Mouse (Mus musculus): ENCODE data around the gene Fgfr2.
A peak's percentile ranks its signal among the peaks of the same experiment; 100 is the strongest.

The Fgfr2 gene

GRCm38 (mm10) chr7:132767999-132768370 is 355.2 kb downstream of the Fgfr2 start:
- no peak for DNase-seq

GRCm38 (mm10) chr7:132767233-132767998 is 355.7 kb downstream of the Fgfr2 start:
- DNase-seq = no peak

- peak; percentile 58 to 64 for DNase-seq
Measured at GRCm38 (mm10) chr7:132766235-132766871, 356.8 kb downstream of the Fgfr2 start.

- no peak for DNase-seq
Measured at GRCm38 (mm10) chr7:132765629-132766186, 357.4 kb downstream of the Fgfr2 start.

GRCm38 (mm10) chr7:132764896-132765491 is 358.2 kb downstream of the Fgfr2 start:
- no peak for DNase-seq

- DNase-seq = no peak
Measured at GRCm38 (mm10) chr7:132764314-132764713, 358.8 kb downstream of the Fgfr2 start.

GRCm38 (mm10) chr7:132763911-132764310 is 359.2 kb downstream of the Fgfr2 start:
- no peak for DNase-seq

GRCm38 (mm10) chr7:132763351-132763750 is 359.8 kb downstream of the Fgfr2 start:
- DNase-seq = no peak

- DNase-seq = no peak
Measured at GRCm38 (mm10) chr7:132761409-132761808, 361.7 kb downstream of the Fgfr2 start.

- DNase-seq = no peak
Measured at GRCm38 (mm10) chr7:132760589-132761180, 362.5 kb downstream of the Fgfr2 start.

- peak; percentile 73 to 77 for DNase-seq
Measured at GRCm38 (mm10) chr7:132759926-132760325, 363.2 kb downstream of the Fgfr2 start.

- peak; percentile 66 to 69 for DNase-seq
Measured at GRCm38 (mm10) chr7:132759405-132759891, 363.7 kb downstream of the Fgfr2 start.

GRCm38 (mm10) chr7:132758875-132759274 is 364.3 kb downstream of the Fgfr2 start:
- peak in 1 of 2 experiments; percentile 67 for DNase-seq

GRCm38 (mm10) chr7:132756325-132756724 is 366.8 kb downstream of the Fgfr2 start:
- DNase-seq = no peak

- peak in 1 of 2 experiments; percentile 73 for DNase-seq
Measured at GRCm38 (mm10) chr7:132754389-132754750, 368.8 kb downstream of the Fgfr2 start.

- no peak for DNase-seq
Measured at GRCm38 (mm10) chr7:132753518-132754388, 369.4 kb downstream of the Fgfr2 start.

- no peak for DNase-seq
Measured at GRCm38 (mm10) chr7:132751716-132752115, 371.4 kb downstream of the Fgfr2 start.

GRCm38 (mm10) chr7:132749504-132749903 is 373.6 kb downstream of the Fgfr2 start:
- DNase-seq = no peak

GRCm38 (mm10) chr7:132748076-132748769 is 374.9 kb downstream of the Fgfr2 start:
- no peak for DNase-seq

GRCm38 (mm10) chr7:132747096-132747495 is 376.1 kb downstream of the Fgfr2 start:
- peak; percentile 71 to 85 for DNase-seq

- no peak for DNase-seq
Measured at GRCm38 (mm10) chr7:132742912-132743311, 380.2 kb downstream of the Fgfr2 start.
